Mouse (Mus musculus) brain, embryonic 14.5 days (tissue): ENCODE data around the gene Slc45a1. TPM values are rescaled to one million over a fixed set of nuclear protein-coding genes. Genes with fewer than 3 reads are reported as not detected.

ENCODE experiments used
- DNase-seq: peaks from one replicate; pipeline ENCODE4 v3.0.0-alpha.2; 2011; ENCODE audit warnings: low read depth
- CTCF ChIP-seq: fragments of 200-500 bp; IDR thresholded peaks from 2 replicates; pipeline ENCODE4 v1.5.1; 2012; ENCODE audit warnings: inconsistent platforms, mild to moderate bottlenecking, moderate library complexity, borderline replicate concordance; ENCODE audit not compliant: insufficient read depth, insufficient read length; ENCODE audit errors: extremely low read depth
- POLR2A ChIP-seq: fragments of 200-500 bp; IDR thresholded peaks from 2 replicates; pipeline ENCODE4 v1.6.1; 2012; ENCODE audit warnings: mild to moderate bottlenecking, inconsistent platforms, borderline replicate concordance; ENCODE audit not compliant: poor library complexity, insufficient read depth, insufficient read length, severe bottlenecking; ENCODE audit errors: extremely low read depth
- polyA plus RNA-seq: library from polyadenylated mRNA; depleted of rRNA; stranded (reverse); fragments of >200 nt; gene quantifications from 2 replicates; pipeline ENCODE4 v1.2.3, GENCODE M21; 2012

The Slc45a1 gene
- polyA plus RNA-seq, 1 experiment: 27.7 TPM

DNA sequence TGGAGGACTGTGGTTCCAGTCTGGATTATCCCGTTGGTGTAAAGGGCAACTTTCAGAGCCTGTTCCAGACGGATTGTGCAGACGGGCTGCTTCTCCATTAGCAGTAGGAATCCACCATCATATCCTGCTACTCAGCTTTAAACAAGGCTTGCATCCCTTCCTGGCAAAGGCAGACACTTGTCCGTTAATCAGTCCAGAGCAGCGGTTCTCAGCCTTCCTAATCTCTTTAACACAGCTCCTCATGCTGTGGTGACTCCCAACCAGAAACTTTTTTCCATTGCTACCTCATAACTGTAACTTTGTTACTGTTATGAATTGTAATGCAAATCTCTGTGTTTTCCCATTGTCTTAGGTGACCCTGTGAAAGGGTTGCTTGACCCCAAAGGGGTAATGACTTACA is 2.6 kb downstream of the Slc45a1 start:
- no peak for DNase-seq
- TF ChIP-seq CTCF: no peak
- no peak for TF ChIP-seq POLR2A

DNA sequence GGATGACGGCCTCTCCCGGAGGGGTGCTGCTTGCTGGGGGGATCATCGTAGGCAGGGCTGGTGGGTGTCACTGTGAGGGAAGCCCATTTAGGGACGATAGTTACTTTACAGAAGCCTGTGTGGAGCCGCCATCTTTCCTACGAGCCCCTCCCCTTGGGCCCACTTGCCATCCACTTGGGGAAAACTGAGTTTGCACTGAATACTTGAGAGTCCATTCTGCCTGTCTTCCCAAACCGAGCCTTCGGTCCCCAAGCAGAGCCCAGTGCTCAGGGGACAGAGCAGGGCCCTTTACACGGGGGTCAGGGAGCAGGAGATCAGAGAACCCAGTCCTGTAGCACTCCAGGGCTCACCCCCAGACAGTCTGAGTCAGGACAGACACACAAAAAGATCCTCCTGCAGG is 7.7 kb downstream of the Slc45a1 start:
- DNase-seq: no peak
- TF ChIP-seq CTCF: no peak
- no peak for TF ChIP-seq POLR2A

DNA sequence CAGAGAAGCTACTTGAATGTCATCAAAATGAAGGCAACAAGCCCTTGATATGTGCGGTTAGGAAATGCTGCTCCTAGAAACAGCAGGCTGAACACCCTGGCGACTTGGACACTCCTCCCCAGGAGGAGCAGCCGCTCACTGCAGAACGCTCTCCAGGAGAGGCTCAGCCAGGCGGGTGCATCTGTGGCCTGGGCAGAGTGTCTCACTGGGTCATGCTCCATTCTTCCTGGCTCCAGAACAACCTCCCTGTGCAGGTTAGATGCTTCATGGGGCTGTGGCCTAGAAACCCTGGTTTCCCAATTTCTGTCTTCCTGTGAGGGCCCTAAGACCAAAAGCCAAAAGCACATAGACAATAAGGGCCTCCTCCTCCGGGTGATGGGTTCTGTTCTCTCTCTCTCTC is 15.3 kb downstream of the Slc45a1 start:
- DNase-seq: no peak
- TF ChIP-seq CTCF (no peak), POLR2A (no peak)

DNA sequence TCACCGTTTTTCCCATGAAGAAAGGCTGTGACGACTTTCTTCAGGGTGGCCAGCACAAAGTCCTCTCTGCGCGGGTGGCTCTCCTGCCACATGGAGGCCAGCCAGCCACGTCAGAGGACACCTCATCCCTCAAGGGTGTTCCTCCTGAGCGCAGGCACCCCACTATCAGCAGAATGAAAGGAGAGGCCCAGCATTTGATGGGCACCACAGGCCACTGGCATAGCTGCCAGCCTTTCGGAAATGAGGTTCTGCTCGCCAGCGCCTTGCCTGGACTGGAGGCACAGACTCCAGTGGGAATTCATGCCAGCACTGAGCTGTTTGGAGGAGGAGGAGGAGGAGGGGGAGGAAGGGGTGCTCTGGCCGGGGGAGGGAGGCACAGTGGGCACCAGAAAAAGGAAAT is 16.4 kb downstream of the Slc45a1 start:
- DNase-seq: no peak

DNA sequence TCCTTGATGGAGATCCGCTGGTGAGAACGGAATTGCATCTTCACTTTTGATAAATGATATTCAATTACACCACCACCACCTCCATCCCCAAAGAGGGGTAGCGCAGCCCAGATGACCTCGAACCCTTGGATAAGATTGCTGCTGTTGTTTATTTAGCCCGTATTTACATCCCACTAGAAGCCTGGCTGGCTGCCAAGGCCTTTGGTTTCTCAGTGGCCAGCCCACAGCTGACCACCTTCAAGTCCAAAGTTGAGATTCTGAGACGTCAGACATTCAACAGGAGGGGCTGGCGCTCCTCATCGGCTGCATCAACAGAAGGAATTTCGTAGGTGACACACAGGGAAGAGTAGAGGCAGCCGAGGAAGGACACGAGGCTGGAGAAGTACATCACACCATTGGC is 22.7 kb downstream of the Slc45a1 start:
- no peak for DNase-seq
- no peak for TF ChIP-seq POLR2A
- TF ChIP-seq CTCF: no peak

More for the DNA sequence above, 16.4 kb downstream of the Slc45a1 start:
- TF ChIP-seq POLR2A (no peak), CTCF (no peak)

DNA sequence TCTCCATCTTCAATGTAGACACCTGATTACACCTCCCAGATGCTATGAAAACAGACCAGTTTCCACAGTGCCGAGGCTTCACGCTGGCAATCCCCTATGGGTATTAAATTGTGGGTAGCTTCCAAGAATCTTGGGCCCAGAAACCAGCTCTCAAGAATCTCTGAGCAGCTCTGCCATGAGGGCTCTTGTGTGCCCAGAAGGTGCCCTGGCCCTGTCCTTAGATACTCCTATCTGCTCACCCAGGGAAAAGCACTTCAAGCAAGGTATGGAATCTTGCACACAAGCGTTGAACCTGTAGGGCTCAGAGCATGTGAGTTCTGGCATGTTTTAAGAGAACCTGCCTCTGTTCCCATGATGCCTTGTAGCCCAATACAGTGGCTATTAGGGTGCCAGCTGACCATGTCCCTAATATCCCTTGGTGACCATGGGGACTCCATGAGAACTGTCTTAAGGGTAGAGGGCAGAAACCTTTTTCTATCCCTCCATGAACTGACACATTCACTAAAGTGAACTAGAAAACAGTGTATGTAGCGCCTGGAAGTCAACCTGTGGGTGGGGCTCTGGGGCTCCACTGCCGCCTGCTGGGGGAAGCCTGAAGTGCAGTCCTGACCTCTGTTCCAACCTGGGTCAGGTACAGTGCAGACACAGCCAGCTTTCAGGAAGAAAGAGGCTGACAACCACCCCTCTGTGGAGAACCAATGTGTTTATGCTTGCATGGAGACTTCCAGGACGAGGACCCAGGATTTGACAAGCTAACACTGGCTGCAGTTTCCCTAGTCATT is 25.8 kb downstream of the Slc45a1 start:
- peak; percentile 36 for DNase-seq
- TF ChIP-seq CTCF: peak; percentile 73
- no peak for TF ChIP-seq POLR2A

DNA sequence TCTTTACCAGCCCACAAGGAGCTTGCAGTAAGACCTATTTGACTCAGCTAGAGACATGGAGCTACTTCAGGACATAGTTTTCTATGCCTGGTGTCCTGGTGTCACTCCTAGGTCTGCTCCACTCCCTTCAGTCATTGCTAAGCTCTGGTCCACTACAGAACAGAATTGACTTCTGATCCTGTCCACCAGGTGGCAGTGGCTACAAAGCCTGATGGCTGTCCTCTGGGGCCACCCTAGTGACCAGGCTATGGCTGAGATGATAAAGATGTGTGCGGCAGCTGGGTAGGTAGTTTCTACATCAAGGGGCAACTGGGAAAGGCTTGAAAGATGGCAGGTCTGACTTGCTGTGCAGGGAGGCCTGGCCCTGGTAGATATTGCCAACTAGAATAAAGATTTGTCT is 26.5 kb downstream of the Slc45a1 start:
- DNase-seq: peak; percentile 63
- TF ChIP-seq POLR2A (no peak), CTCF (peak; percentile 66; the same call in 1 of the 2 replicates)

DNA sequence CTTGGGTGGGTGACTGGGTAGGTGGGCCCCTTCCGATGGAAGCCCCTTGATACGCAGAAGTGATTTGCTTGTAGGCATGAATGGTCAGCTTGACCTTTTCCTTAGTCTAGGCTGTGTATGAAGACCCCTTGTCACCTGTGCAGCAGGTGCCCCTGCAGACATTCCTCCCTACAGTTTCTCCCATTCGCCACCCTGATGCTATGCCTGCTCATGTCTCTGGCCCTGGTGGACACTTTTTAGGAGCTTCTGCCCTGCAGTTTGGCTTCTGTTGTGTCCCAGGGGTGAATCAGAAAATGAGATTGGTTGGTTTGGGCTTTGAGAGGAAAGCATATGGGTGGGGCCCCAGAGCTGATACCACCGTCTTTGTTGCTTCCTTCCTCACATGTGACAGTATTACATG is 27.0 kb downstream of the Slc45a1 start:
- no peak for DNase-seq
- TF ChIP-seq CTCF (no peak), POLR2A (no peak)

DNA sequence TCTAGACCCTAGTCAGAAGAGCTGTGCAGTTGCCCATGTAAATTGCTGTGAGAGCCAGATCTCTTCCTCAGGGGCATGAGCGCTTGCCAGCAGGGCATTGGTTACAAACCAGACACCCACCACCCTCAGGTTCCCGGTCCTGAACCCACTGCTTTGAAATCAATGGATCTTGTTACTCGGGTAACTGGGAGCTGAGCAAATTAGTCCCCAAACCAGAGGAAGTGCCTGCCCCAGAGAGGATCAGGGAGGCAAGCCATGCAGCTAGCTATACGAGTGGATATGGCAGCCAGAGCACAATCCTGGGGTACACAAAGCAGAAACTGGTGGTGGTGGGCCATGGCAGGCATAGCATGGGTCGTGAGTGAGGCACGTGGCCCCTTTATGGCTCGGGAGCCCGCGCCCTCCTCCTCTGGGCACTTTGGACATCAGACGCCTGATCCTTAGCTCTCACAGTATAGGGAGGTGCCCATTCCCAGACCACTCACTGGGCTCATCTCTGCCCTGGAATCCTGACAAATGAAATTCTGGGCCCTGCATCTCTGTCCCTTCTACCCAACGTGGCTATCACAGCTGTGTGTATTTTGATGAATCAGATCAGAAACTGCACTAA is 27.7 kb downstream of the Slc45a1 start:
- TF ChIP-seq POLR2A (no peak), CTCF (no peak)
- DNase-seq: no peak

DNA sequence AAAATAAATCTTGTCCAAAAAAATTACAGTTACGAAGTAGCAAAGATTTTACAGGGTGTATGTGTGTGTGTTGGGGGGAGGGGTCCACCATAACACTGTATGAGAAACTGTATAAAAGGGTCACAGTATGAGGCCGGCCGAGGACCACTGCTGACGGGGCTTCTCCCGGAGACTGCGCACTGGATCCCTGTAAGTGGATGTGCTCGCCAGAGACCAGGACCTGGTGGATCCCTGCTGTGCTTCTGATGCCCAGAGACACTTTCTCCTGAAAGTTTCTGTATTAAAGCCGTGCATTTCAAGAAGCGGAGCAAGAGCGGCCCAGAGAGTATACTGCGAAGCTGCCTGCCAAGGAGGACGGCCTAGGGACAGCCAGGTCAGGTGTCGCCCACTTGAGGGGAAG is 29.3 kb downstream of the Slc45a1 start:
- DNase-seq: no peak

DNA sequence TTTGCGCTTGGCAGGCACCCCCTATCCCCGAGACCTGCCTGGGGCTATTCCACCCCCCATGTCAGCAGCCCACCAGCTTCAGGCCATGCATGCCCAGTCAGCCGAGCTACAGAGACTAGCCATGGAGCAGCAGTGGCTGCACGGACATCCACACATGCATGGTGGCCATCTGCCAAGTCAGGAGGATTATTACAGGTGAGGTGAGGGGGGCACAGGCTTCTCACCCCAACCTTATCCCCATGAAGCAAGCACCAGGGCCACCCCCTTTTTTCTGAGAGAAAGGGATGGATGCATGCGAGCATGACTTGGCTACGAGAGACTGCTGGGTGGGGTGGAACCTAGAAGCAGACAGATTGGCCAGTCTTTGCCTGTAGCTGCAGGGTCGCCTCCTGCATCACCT is 33.0 kb downstream of the Slc45a1 start:
- TF ChIP-seq POLR2A: no peak
- no peak for TF ChIP-seq CTCF
- no peak for DNase-seq

More for the DNA sequence above, 29.3 kb downstream of the Slc45a1 start:
- TF ChIP-seq CTCF: no peak
- no peak for TF ChIP-seq POLR2A

DNA sequence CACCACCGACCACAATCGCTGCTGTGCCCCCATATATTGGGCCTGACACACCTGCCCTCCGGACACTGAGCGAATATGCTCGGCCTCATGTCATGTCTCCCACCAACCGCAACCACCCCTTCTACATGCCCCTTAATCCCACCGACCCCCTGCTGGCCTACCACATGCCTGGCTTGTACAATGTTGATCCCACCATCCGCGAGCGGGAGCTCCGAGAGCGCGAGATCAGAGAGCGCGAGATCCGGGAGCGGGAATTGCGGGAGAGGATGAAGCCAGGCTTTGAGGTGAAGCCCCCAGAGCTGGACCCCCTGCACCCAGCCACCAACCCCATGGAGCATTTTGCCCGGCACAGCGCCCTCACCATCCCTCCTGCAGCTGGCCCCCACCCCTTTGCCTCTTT is 35.1 kb downstream of the Slc45a1 start:
- TF ChIP-seq POLR2A: no peak
- TF ChIP-seq CTCF: no peak
- no peak for DNase-seq
